Mouse (Mus musculus) hindbrain, embryonic 12.5 days (tissue): Measurements from ENCODE around the gene Cops9. TPM values are rescaled to one million over a fixed set of nuclear protein-coding genes. Genes with fewer than 3 reads are reported as not detected.

ENCODE experiments used
- ATAC-seq: fragments of 200-750 bp; cut with Nextera tagmentation; 2 replicates; pipeline ENCODE4 v1.8.0; 2017; ENCODE audit warnings: moderate TSS enrichment; ENCODE audit not compliant: low FRiP score
- H3K27ac ChIP-seq: fragments of 300-500 bp; sonication (generic); 2 replicates; pipeline ENCODE4 v1.5.1; 2016; ENCODE audit warnings: mild to moderate bottlenecking
- H3K27me3 ChIP-seq: fragments of 300-500 bp; sonication (generic); 2 replicates; pipeline ENCODE4 v1.6.1; 2016; ENCODE audit warnings: mild to moderate bottlenecking
- H3K36me3 ChIP-seq: fragments of 300-500 bp; sonication (generic); 2 replicates; pipeline ENCODE4 v1.6.1; 2016; ENCODE audit warnings: mild to moderate bottlenecking
- H3K4me1 ChIP-seq: fragments of 300-500 bp; sonication (generic); 2 replicates; pipeline ENCODE4 v1.6.1; 2016
- H3K4me2 ChIP-seq: fragments of 300-500 bp; sonication (generic); replicated peaks from 2 replicates; pipeline ENCODE4 v1.6.1; 2016; ENCODE audit warnings: mild to moderate bottlenecking
- H3K4me3 ChIP-seq: fragments of 300-500 bp; sonication (generic); 2 replicates; pipeline ENCODE4 v1.5.1; 2016; ENCODE audit warnings: mild to moderate bottlenecking
- H3K9ac ChIP-seq: fragments of 300-500 bp; sonication (generic); 2 replicates; pipeline ENCODE4 v1.6.1; 2016; ENCODE audit warnings: mild to moderate bottlenecking, moderate library complexity
- H3K9me3 ChIP-seq: fragments of 300-500 bp; sonication (generic); replicated peaks from 2 replicates; pipeline ENCODE4 v1.6.1; 2016; ENCODE audit warnings: mild to moderate bottlenecking
- WGBS: fragments of 180-500 bp; shearing (Covaris S2); methylation state at CpG from one replicate; pipeline ENCODE4 v1.1.7; 2016; 5-methylcytosine and 5-hydroxymethylcytosine counted together
- polyA plus RNA-seq: library from polyadenylated mRNA; unstranded; fragments of >200 nt; fragmentation: Nextera tagmentation; extraction: Ambion mirVana; gene quantifications from 2 replicates; pipeline ENCODE4 v1.2.1, GENCODE M21; 2016

The Cops9 gene
- polyA plus RNA-seq, 1 experiment from 2014 or later: 394 TPM

DNA sequence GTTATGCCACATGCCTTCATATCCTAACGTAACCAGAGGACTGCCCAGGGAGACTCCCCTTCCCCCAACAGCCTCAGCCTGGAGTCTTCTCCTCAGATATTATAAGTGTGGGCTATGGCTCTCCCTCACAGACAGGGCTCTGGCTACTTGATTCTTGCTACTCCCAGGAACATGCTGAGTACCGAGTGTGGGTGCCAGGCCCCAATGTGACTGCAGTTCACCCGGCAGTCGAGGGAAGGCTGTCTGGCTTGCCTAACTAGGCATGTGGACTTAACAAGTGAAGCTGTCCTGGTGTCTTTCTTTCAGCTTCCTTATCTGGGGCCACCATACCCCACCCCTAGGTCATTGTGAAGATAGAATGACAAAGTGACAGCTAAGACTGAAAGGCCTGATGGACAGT, 1.9 kb upstream of the Cops9 start:
- Histone ChIP-seq H3K4me2 (no peak overlapping the region), H3K27me3 (peaks cover 9% of the 10 kb centered on the region; the same call in 1 of the 2 replicates), H3K4me1 (peaks cover 23% of the 10 kb centered on the region), H3K9me3 (no peaks in the 10 kb centered on the region), H3K36me3 (peaks cover 6% of the 10 kb centered on the region), H3K9ac (peak overlapping the region; percentile 47; the same call in 1 of the 2 replicates), H3K27ac (no peak overlapping the region), H3K4me3 (no peak overlapping the region)
- WGBS: 76% methylated on average over 4 of the region's 4 CpGs
- ATAC-seq: no peak

DNA sequence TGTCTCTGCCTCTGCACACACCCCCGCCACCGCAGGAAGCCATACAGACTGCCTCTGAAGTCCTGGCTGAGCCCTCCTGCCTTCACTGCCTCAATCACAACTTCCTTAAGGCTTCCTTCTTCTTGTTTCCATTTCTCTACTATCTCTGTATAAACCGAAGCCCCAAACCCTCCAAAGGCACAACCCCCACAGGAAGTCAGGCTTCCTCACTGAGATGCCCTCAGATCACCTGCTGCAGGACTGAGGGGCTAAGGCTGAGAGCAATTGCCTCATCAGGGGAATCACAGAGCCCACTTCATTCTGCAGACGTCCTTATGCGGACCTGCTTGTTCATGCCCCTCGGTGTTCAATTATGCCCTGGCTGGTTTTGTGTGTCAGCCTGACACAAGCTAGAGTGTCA, 1.4 kb downstream of the Cops9 start:
- 89% methylated on average over 6 of the region's 6 CpGs for WGBS
- H3K36me3 ChIP-seq: peaks cover 36% of the 10 kb centered on the region
- peak overlapping the region; percentile 99 for H3K4me2 ChIP-seq
- H3K9ac ChIP-seq: peak overlapping the region; percentile 94; the same call in 1 of the 2 replicates
- ATAC-seq: no peak
- no peaks in the 10 kb centered on the region for H3K27me3 ChIP-seq
- no peak overlapping the region for H3K27ac ChIP-seq
- H3K9me3 ChIP-seq: no peaks in the 10 kb centered on the region
- H3K4me1 ChIP-seq: peaks cover 25% of the 10 kb centered on the region
- peak overlapping the region; percentile 89; the same call in 1 of the 2 replicates for H3K4me3 ChIP-seq

DNA sequence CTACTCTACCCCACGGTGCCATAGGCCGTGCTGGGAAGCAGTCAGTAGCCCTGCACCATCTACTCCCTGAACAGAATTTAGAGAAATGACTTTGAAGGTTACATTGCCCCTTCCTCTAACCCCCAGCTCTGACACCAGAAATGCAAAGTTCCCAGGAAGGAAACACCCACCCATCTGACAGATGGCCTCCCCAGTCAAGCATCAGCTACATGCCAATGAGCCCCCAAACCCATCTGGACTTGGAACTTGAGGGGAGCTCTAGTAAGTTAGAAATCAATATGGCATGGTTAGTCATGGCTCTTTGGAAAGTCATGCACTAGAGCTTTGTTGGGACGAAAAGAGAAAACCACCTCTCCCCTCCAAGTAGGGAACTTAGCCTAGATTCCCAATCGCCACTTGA, 3.0 kb downstream of the Cops9 start:
- peaks cover 33% of the 10 kb centered on the region for H3K4me1 ChIP-seq
- H3K9ac ChIP-seq: no peak overlapping the region
- ATAC-seq: no peak
- no peak overlapping the region for H3K4me3 ChIP-seq
- H3K27ac ChIP-seq: no peak overlapping the region
- H3K9me3 ChIP-seq: no peaks in the 10 kb centered on the region
- 95% methylated on average over 4 of the region's 4 CpGs for WGBS
- no peak overlapping the region for H3K4me2 ChIP-seq
- H3K27me3 ChIP-seq: no peaks in the 10 kb centered on the region
- peaks cover 36% of the 10 kb centered on the region for H3K36me3 ChIP-seq

DNA sequence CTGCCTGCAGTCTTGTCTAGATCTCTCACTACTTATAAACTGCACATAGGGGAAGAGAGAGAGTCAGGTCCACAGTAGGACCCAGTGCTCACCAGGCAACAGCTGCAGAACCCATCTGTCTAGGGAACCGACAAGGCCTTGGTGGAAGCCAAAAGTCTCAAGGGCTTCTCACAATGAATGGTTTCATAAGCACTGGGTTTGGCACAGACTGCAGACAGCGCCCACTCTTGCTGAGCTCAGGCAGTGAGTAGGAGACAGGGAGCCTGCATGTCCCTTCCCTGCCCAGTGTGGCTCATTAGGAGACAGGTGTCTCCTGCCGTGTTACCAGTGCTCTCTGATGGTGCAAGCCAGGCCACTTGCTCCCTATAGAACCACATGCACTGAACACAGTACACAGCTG, 3.6 kb downstream of the Cops9 start:
- WGBS: 96% methylated on average over 3 of the region's 3 CpGs
- H3K9ac ChIP-seq: no peak overlapping the region
- H3K9me3 ChIP-seq: no peaks in the 10 kb centered on the region
- no peaks in the 10 kb centered on the region for H3K27me3 ChIP-seq
- ATAC-seq: no peak
- H3K4me2 ChIP-seq: no peak overlapping the region
- peaks cover 36% of the 10 kb centered on the region for H3K36me3 ChIP-seq
- 0 out of 2 replicates have a peak overlapping the region, but pooled peaks have one; percentile 12 for H3K27ac ChIP-seq
- no peak overlapping the region for H3K4me3 ChIP-seq
- peaks cover 33% of the 10 kb centered on the region for H3K4me1 ChIP-seq

DNA sequence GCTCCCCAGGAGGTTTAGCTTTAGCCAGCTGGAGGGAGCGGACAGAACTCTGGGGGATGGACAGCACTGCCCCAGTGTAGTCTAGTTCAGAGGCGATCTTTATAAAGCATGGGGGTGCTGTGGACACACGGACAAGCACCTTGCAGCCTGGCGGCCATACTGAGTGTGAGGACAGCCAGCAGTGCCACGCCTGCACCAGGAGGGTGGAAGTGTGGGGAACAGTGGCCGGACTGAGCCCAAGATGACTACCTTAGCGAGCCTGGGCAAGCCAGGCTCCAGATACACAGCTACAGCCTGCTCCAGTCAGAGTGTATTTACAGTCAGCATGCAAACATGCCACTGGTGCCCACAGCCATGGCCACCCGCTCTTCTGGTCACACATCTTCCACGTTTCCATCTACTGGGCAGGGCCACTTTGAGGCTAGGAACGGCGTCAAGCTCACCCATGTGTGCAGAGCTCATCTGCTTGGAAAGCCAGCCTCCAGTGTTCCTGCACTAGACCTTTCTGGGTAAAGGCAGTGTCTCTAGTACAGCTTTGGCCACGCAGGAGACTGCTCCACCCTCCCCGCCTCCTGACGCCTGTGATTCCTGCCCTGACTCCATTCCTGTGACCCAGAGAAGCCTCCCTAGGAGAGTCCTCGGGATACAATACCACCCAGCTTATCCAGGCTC, 4.1 kb downstream of the Cops9 start:
- Histone ChIP-seq H3K4me2 (no peak overlapping the region), H3K9me3 (no peaks in the 10 kb centered on the region), H3K27ac (no peak overlapping the region), H3K4me1 (peaks cover 32% of the 10 kb centered on the region), H3K27me3 (no peaks in the 10 kb centered on the region), H3K36me3 (peaks cover 36% of the 10 kb centered on the region), H3K4me3 (no peak overlapping the region), H3K9ac (no peak overlapping the region)
- WGBS: 90% methylated on average over 15 of the region's 15 CpGs
- no peak for ATAC-seq

DNA sequence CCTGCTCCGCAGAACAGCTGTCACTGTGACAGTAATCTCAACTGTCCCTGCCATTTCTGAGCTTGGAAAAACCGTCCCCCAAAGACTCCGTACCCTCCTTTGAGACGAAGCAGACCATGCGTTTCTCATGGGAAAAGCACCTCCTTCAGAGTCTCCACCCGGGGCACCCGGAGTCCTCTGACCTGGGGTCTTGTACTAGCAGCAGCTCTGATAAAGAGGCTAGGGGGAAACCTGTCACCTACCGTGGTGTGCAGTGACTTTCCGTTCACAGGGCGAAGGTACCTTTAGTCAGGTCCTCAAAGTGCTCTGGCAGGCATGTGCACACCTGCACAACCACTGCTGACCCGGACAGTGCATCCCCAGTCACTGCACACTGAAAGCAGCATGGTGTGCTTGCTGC, 5.1 kb downstream of the Cops9 start:
- Histone ChIP-seq H3K4me3 (no peak overlapping the region), H3K36me3 (peaks cover 36% of the 10 kb centered on the region), H3K27me3 (no peaks in the 10 kb centered on the region), H3K9me3 (no peaks in the 10 kb centered on the region), H3K4me2 (no peak overlapping the region), H3K27ac (no peak overlapping the region), H3K4me1 (peaks cover 26% of the 10 kb centered on the region), H3K9ac (no peak overlapping the region)
- no peak for ATAC-seq
- WGBS: 94% methylated on average over 11 of the region's 11 CpGs

DNA sequence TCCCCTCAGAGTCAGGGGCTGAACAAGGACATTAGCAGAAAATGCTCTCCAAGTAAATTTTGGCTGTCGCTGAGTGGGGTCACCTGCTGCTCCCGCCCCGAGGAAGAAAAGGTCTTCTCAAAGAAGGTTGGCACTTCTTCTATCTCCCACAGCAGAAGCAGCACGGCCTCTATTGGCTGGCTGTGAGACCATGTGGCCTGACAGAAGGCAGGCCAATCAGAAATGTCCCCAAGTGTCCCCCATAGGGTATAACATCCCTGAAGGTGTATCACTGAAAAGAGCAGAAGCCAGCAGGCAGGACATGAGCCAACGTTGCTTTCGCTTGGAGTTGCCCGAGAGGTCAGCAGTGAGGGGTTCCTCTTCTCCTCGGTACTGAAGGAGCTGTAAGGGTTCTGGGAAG, 5.8 kb downstream of the Cops9 start:
- no peak overlapping the region for H3K4me3 ChIP-seq
- ATAC-seq: no peak
- H3K27me3 ChIP-seq: no peaks in the 10 kb centered on the region
- H3K4me2 ChIP-seq: no peak overlapping the region
- peaks cover 36% of the 10 kb centered on the region for H3K36me3 ChIP-seq
- no peak overlapping the region for H3K9ac ChIP-seq
- 84% methylated on average over 8 of the region's 8 CpGs for WGBS
- H3K4me1 ChIP-seq: peaks cover 24% of the 10 kb centered on the region
- no peaks in the 10 kb centered on the region for H3K9me3 ChIP-seq
- 0 out of 2 replicates have a peak overlapping the region, but pooled peaks have one; percentile 4 for H3K27ac ChIP-seq

DNA sequence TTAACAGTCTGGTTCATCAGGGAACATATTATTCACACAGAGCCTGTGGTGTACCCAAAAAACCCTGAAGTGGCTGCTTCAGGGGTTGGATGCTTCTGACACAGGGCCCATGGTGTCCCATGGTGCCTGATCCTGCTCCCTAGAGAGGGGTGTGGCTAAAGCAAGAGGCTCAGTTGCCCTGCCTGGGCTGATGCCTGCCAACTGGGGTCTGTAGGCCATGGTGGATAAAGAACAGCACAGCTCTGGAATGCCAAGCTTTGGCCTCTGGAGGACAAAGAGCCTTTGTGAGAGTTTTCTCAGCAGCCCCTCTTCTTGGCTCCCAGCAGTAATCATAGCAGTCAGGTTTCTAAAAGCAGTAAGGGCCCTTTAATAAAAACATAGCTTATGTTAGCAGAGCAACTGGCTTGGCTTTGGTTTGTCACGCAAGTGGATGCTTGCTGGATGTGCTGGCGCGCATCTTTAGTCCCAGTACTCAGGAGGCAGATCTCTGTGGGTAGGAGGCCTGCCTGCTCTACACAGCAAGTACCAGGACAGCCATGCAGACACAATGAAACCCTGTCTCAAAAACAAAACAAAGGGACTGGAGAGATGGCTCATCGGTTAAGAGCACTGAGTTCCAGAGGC, 6.7 kb downstream of the Cops9 start:
- no peak overlapping the region for H3K4me2 ChIP-seq
- H3K27ac ChIP-seq: peak overlapping the region; percentile 64
- peaks cover 36% of the 10 kb centered on the region for H3K36me3 ChIP-seq
- no peak overlapping the region for H3K9ac ChIP-seq
- no peak overlapping the region for H3K4me3 ChIP-seq
- H3K4me1 ChIP-seq: peaks cover 15% of the 10 kb centered on the region
- no peaks in the 10 kb centered on the region for H3K9me3 ChIP-seq
- WGBS: 62% methylated on average over 4 of the region's 4 CpGs
- H3K27me3 ChIP-seq: no peaks in the 10 kb centered on the region
- ATAC-seq: peak; percentile 78

DNA sequence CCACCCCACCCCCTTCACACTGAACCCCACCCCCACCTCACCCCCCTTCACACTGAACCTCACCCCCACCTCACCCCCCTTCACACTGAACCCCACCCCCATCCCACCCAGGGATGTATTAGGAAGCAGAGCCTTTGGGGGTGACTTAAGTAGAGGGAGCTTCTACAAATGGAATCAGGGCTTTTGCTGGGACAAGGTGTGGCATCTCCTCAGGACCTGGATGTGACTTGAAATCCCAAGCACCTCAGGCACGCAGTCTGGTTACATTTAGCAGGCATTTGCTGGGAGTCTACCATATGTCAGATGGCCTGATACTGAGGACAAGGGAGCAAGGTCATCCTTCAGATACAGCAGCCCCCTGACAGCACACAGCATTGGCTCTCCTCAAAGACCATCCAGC, 7.2 kb downstream of the Cops9 start:
- Histone ChIP-seq H3K9ac (no peak overlapping the region), H3K4me1 (peaks cover 11% of the 10 kb centered on the region), H3K4me3 (no peak overlapping the region), H3K27ac (peak overlapping the region; percentile 64; the same call in 1 of the 2 replicates), H3K4me2 (no peak overlapping the region), H3K9me3 (no peaks in the 10 kb centered on the region), H3K27me3 (no peaks in the 10 kb centered on the region; the same call in 1 of the 2 replicates), H3K36me3 (peaks cover 36% of the 10 kb centered on the region)
- 74% methylated on average over 1 of the region's 1 CpGs for WGBS
- no peak for ATAC-seq

DNA sequence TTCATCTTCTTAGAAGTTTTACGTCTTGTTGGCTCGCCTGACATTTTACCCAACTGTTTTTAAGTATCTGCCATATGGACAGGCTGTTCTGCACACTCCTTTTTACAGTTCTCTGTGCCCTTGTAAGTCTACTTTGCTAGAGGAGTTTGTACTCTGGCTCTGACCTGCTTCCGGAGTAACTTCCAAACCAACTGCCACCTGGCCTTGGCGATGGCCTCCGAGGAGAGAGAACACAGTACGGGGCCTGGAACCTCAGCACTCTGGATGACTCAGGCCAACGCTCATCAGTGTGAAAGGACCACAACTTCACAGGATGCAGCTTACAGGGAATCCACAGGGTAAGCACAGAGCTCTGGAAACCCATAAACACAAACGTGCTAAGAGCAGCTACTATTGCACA, 8.1 kb downstream of the Cops9 start:
- H3K4me3 ChIP-seq: no peak overlapping the region
- peaks cover 31% of the 10 kb centered on the region for H3K36me3 ChIP-seq
- H3K4me1 ChIP-seq: peaks cover 11% of the 10 kb centered on the region
- no peak overlapping the region for H3K4me2 ChIP-seq
- 88% methylated on average over 8 of the region's 8 CpGs for WGBS
- no peaks in the 10 kb centered on the region for H3K9me3 ChIP-seq
- H3K9ac ChIP-seq: no peak overlapping the region
- H3K27ac ChIP-seq: no peak overlapping the region
- ATAC-seq: no peak
- H3K27me3 ChIP-seq: no peaks in the 10 kb centered on the region; the same call in 1 of the 2 replicates

DNA sequence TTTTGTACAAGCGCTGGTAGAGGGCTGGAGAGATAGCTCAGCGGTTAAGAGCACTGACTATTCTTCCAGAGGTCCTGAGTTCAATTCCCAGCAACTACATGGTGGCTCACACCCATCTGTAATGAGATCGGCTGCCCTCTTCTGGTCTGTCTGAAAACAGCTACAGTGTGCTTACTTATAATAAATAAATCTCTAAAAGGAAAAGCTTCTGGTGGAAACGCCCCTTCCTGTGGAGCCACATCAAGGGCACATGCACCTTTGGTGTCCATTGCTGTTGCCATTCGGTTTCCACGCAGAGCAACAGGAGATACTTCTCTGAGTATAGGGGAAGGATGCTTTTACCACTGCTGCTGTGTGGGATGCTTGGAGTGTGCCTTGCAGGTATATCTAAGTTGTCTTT, 8.8 kb downstream of the Cops9 start:
- no peaks in the 10 kb centered on the region; the same call in 1 of the 2 replicates for H3K27me3 ChIP-seq

DNA sequence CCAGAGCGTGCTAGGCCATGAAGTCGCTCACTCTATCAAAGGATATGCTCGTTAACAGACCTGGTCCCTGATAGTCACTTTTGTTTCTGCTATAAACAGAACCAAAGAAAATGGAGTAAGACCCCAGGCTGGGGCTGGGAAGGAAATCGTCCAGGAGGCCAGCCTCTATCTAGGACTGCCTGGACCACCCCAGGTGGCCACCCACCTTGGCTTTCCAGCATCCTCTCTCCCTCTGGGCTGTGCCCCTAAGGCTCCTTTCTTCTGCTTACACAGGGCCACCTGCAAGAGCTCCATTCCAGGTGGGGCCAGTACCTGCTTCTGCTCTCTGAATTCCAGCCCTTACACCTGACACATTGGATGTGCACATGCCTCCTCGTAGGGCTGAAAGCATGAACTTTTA, 9.6 kb downstream of the Cops9 start:
- no peak overlapping the region for H3K4me3 ChIP-seq
- H3K9ac ChIP-seq: no peak overlapping the region
- peaks cover 11% of the 10 kb centered on the region for H3K4me1 ChIP-seq
- WGBS: 86% methylated on average over 5 of the region's 5 CpGs
- H3K27ac ChIP-seq: no peak overlapping the region
- ATAC-seq: no peak
- H3K36me3 ChIP-seq: peaks cover 16% of the 10 kb centered on the region
- no peaks in the 10 kb centered on the region; the same call in 1 of the 2 replicates for H3K27me3 ChIP-seq
- no peak overlapping the region for H3K4me2 ChIP-seq
- no peaks in the 10 kb centered on the region for H3K9me3 ChIP-seq

More for the DNA sequence above, 8.8 kb downstream of the Cops9 start:
- 69% methylated on average over 6 of the region's 6 CpGs for WGBS
- no peak overlapping the region for H3K9ac ChIP-seq
- H3K36me3 ChIP-seq: peaks cover 23% of the 10 kb centered on the region
- no peaks in the 10 kb centered on the region for H3K9me3 ChIP-seq
- no peak overlapping the region for H3K4me2 ChIP-seq
- no peak overlapping the region for H3K4me3 ChIP-seq
- H3K27ac ChIP-seq: no peak overlapping the region
- peaks cover 11% of the 10 kb centered on the region for H3K4me1 ChIP-seq
- no peak for ATAC-seq

DNA sequence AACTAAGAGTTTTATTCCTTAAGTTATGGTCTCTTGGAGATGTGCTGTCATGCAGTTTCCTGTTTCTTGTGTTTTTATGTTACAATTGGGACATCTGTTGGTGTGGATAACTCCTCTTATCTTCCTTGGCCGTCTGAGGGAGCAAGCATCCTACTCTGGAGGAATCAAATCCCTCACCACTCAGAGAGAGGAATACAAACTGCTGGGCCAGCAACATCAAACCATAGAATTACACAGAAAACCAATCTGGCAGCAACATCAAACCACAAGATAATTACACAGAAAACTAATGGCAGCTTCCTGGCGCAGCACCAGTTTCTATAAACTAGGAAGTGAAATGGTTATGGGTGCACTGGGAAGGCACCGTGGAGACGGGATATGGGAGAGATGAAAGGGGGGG, 13.6 kb downstream of the Cops9 start:
- Histone ChIP-seq H3K9ac (no peak overlapping the region), H3K9me3 (no peaks in the 10 kb centered on the region), H3K4me2 (no peak overlapping the region), H3K27ac (no peak overlapping the region), H3K4me1 (no peaks in the 10 kb centered on the region), H3K27me3 (no peaks in the 10 kb centered on the region; the same call in 1 of the 2 replicates), H3K4me3 (no peak overlapping the region), H3K36me3 (no peaks in the 10 kb centered on the region)
- ATAC-seq: no peak
- 81% methylated on average over 4 of the region's 4 CpGs for WGBS
